Mouse (Mus musculus): ENCODE data around the gene Olfr1431.
"Not testable (repeated sequence)": the region's sequence is repeated elsewhere in the genome, so short reads cannot be mapped to it uniquely, and the experiment has no call there.

Olfr1431 gene

DNA sequence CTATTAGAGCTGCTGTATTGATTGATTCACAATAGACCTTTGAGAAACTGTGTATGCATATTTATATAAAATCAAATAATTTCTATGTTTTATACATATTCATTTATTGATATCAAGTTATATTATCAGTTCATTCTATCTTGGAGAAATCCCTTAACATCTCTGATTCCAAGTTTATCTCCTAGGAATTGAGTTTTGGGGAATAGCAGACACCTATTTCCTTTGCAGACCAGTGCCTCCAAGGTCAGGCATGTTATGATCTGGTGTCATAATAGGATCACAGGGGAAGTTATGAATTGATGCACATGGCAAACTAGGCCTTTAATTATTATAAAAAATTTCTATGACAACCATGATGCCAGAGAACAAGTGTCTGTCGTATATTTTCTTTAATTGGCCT lies at the start of gene Olfr1431:
Gene Olfr1431, plus strand, starts transcription at position 301 of the 400 bp plus-strand sequence.
- DNase-seq (ENCODE audit: low spot score in 2 of 2) = no peak

DNA sequence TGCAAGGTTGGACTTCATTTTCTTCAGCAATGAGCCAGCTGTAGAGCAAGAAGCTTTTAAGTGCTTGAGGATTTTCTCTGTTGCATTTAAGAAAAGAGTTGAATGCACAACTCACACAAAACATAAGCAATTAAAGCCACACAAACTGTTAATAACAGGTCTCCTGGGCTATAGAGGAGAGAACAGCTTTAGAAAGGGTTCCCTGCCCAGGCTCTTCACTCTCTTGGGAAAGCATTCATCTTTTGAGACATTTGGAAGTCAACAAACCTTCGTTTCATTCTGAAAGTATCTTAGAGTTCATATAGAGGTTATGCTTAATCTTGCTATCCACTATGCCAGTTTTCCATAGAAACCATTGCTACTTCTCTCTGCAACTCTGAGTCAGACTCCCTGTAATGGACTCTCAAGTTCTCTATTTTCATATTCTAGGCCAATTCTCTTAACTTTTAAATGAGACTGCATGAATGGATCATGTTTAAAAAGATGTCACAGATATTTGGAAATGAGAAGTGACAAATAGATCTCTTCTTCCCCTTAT lies 30.3 kb upstream of the Olfr1431 start, which contains the start of gene Olfr1555-ps1:
Gene Olfr1555-ps1, minus strand, starts transcription at position 51 of the 538 bp plus-strand sequence.
- not testable (repeated sequence) for DNase-seq (ENCODE audit: low spot score in 2 of 2)

DNA sequence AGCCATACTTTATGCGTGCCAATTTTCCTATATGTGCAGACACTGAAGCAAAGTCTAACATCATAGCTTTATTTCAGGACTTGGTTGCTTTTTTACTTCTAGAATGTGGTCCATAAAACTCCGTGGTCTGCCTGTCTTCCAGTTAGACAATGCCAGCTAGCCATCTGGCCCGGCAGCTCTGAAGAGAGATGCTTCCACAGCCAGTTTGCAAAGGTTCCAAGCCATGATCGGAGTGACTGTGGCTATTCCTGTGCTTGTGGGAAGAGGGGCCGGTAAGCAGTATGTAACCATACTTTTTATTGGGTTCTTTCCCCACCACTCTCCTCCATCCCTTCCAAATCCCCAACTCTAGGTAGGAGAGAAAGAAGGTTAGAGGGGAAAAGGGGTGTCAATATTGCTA lies 25.0 kb upstream of the Olfr1431 start:
- DNase-seq (ENCODE audit: low spot score in 2 of 2) = not testable (repeated sequence)

DNA sequence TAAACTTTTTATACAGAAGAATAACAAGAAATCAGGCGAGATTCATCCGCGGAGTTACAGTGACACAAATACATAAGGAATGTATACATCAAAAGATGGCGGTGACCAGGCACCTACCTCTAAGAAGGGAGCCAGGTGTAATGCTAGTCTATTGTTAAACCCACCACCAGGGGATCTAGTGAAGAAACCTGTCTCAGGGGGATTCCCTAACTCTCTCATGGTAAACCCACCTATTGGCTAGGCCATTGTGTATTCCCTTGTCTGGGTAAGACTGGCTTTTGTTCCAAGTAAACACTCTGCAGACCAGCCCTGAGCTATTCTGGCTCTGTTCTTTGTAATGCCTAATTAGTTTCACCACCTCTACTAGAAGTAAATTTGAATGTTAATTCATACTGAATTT lies 1.4 kb upstream of the Olfr1431 start:
- not testable (repeated sequence) for DNase-seq (ENCODE audit: low spot score in 2 of 2)

DNA sequence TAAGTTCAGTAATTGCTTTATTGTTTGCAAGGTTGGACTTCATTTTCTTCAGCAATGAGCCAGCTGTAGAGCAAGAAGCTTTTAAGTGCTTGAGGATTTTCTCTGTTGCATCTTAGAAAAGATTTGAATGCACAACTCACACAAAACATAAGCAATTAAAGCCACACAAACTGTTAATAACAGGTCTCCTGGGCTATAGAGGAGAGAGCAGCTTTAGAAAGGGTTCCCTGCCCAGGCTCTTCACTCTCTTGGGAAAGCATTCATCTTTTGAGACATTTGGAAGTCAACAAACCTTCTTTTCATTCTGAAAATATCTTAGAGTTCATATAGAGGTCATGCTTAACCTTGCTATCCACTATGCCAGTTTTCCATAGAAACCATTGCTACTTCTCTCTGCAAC lies 32.1 kb downstream of the Olfr1431 start, which contains the start of gene Olfr1432:
Gene Olfr1432, minus strand, starts transcription at position 101 of the 400 bp plus-strand sequence.
- DNase-seq (ENCODE audit: low spot score in 2 of 2) = not testable (repeated sequence)

DNA sequence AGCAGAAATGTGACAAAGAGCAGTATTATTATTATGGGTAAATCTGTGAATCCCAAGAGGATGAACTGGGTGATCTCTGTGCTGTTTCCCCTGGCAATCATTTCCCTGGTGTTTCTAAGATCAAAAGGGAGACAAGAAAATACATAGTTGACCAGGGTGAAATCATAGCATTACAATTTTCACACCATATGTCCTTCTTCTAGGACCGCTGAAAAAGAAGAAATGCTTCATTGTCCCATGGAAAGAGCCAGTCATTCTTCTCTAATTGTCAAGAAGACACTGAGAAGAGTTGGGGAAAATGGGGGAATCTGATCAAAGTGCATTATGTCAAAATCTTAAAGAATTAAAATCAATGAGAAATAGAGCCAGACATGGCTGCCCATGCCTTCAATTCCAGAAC lies 41.1 kb downstream of the Olfr1431 start, which contains the start of gene Olfr262:
Gene Olfr262, minus strand, starts transcription at position 101 of the 400 bp plus-strand sequence.
- no peak for DNase-seq (ENCODE audit: low spot score in 2 of 2)

DNA sequence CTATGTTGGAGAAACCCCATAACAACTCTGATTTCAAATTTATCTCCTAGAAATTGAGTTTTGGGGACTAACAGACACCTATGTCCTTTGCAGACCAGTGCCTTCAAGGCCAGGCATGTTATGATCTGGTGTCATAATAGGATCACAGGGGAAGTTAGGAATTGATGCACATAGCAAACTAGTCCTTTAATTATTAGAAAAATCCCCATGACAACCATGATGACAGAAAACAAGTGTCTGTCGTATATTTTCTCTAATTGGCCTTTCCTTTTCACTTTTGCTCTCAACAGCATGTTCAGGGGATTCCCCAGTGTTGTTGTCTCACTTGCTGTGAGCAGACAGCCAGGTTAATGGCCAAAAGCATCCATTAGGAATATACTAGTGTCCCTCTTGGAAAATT lies 60.3 kb downstream of the Olfr1431 start, which contains the start of gene Olfr235:
Gene Olfr235, plus strand, starts transcription at position 301 of the 400 bp plus-strand sequence.
- DNase-seq (ENCODE audit: low spot score in 2 of 2) = no peak
